Mouse (Mus musculus) neural tube, embryonic 13.5 days (tissue): Measurements from ENCODE around the gene Foxo1. TPM values are rescaled to one million over a fixed set of nuclear protein-coding genes. Genes with fewer than 3 reads are reported as not detected.

Source experiments
- ATAC-seq: fragments of 200-750 bp; cut with Nextera tagmentation; 2 replicates; pipeline ENCODE4 v1.8.0; 2017; ENCODE audit warnings: low read depth, mild to moderate bottlenecking, moderate TSS enrichment, moderate library complexity
- H3K27ac ChIP-seq: fragments of 300-500 bp; sonication (generic); replicated peaks from 2 replicates; pipeline ENCODE4 v1.5.1; 2015; ENCODE audit warnings: moderate library complexity, mild to moderate bottlenecking, inconsistent platforms
- H3K27me3 ChIP-seq: fragments of 300-500 bp; sonication (generic); 2 replicates; pipeline ENCODE4 v1.6.1; 2015; ENCODE audit warnings: mild to moderate bottlenecking, inconsistent platforms
- H3K36me3 ChIP-seq: fragments of 300-500 bp; sonication (generic); 2 replicates; pipeline ENCODE4 v1.6.1; 2015; ENCODE audit warnings: mild to moderate bottlenecking, inconsistent platforms
- H3K4me1 ChIP-seq: fragments of 300-500 bp; sonication (generic); replicated peaks from 2 replicates; pipeline ENCODE4 v1.6.1; 2015; ENCODE audit warnings: inconsistent platforms
- H3K4me2 ChIP-seq: fragments of 300-500 bp; sonication (generic); 2 replicates; pipeline ENCODE4 v1.6.1; 2015; ENCODE audit warnings: inconsistent platforms, mild to moderate bottlenecking, moderate library complexity
- H3K4me3 ChIP-seq: fragments of 300-500 bp; sonication (generic); 2 replicates; pipeline ENCODE4 v1.5.1; 2015; ENCODE audit warnings: mild to moderate bottlenecking, inconsistent platforms
- H3K9ac ChIP-seq: fragments of 300-500 bp; sonication (generic); 2 replicates; pipeline ENCODE4 v1.6.1; 2015; ENCODE audit warnings: moderate library complexity, mild to moderate bottlenecking, inconsistent platforms
- H3K9me3 ChIP-seq: fragments of 300-500 bp; sonication (generic); 2 replicates; pipeline ENCODE4 v1.6.1; 2016; ENCODE audit warnings: inconsistent platforms
- WGBS: fragments of 180-500 bp; shearing (Covaris S2); methylation state at CpG from one replicate; pipeline ENCODE4 v1.1.7; 2015; 5-methylcytosine and 5-hydroxymethylcytosine counted together
- polyA plus RNA-seq: library from polyadenylated mRNA; unstranded; fragments of >200 nt; fragmentation: Nextera tagmentation; extraction: Ambion mirVana; gene quantifications from 2 replicates; pipeline ENCODE4 v1.2.1, GENCODE M21; 2015

Foxo1 gene
- polyA plus RNA-seq, 1 experiment from 2014 or later, result 2.7 TPM

GRCm38 (mm10) chr3:52270511-52270910 lies 2.4 kb downstream of the Foxo1 start:
- H3K27me3 ChIP-seq, result peaks cover 60% of the 10 kb centered on the region
- ATAC-seq, result no peak
- no peaks in the 10 kb centered on the region for H3K9me3 ChIP-seq
- WGBS, result 32% methylated on average over 3 of the region's 3 CpGs
- no peak overlapping the region for H3K27ac ChIP-seq
- H3K4me1 ChIP-seq, result peaks cover 36% of the 10 kb centered on the region
- peak overlapping the region; percentile 69 for H3K9ac ChIP-seq
- H3K36me3 ChIP-seq, result no peaks in the 10 kb centered on the region
- H3K4me3 ChIP-seq, result peak overlapping the region; percentile 77
- H3K4me2 ChIP-seq, result peak overlapping the region; percentile 97

GRCm38 (mm10) chr3:52271376-52271775 lies 3.2 kb downstream of the Foxo1 start:
- H3K4me3 ChIP-seq, result no peak overlapping the region
- ATAC-seq, result no peak
- WGBS, result 86% methylated on average over 5 of the region's 5 CpGs
- H3K4me2 ChIP-seq, result peak overlapping the region; percentile 97; the same call in 1 of the 2 replicates
- H3K9ac ChIP-seq, result no peak overlapping the region
- H3K9me3 ChIP-seq, result no peaks in the 10 kb centered on the region
- peaks cover 51% of the 10 kb centered on the region for H3K27me3 ChIP-seq
- no peak overlapping the region for H3K27ac ChIP-seq
- H3K4me1 ChIP-seq, result peaks cover 36% of the 10 kb centered on the region
- no peaks in the 10 kb centered on the region for H3K36me3 ChIP-seq

- H3K9ac ChIP-seq, result no peak overlapping the region
- peaks cover 27% of the 10 kb centered on the region for H3K4me1 ChIP-seq
- H3K9me3 ChIP-seq, result no peaks in the 10 kb centered on the region
- WGBS, result 63% methylated on average over 8 of the region's 8 CpGs
- peaks cover 41% of the 10 kb centered on the region for H3K27me3 ChIP-seq
- H3K4me2 ChIP-seq, result no peak overlapping the region
- no peaks in the 10 kb centered on the region for H3K36me3 ChIP-seq
- no peak overlapping the region for H3K4me3 ChIP-seq
- ATAC-seq, result no peak
- H3K27ac ChIP-seq, result no peak overlapping the region
Measured at GRCm38 (mm10) chr3:52272376-52272865, 4.3 kb downstream of the Foxo1 start.

- no peak for ATAC-seq
- Histone ChIP-seq H3K4me1 (peaks cover 14% of the 10 kb centered on the region), H3K27ac (no peak overlapping the region), H3K36me3 (no peaks in the 10 kb centered on the region), H3K4me2 (no peak overlapping the region), H3K4me3 (no peak overlapping the region), H3K27me3 (peaks cover 26% of the 10 kb centered on the region), H3K9me3 (no peaks in the 10 kb centered on the region), H3K9ac (no peak overlapping the region)
Measured at GRCm38 (mm10) chr3:52274475-52274874, 6.3 kb downstream of the Foxo1 start.

GRCm38 (mm10) chr3:52275037-52275555 lies 7.0 kb downstream of the Foxo1 start:
- no peak for ATAC-seq
- 90% methylated on average over 9 of the region's 9 CpGs for WGBS
- Histone ChIP-seq H3K36me3 (no peaks in the 10 kb centered on the region), H3K27me3 (peaks cover 20% of the 10 kb centered on the region), H3K4me2 (no peak overlapping the region), H3K27ac (no peak overlapping the region), H3K9ac (no peak overlapping the region), H3K4me1 (peaks cover 7% of the 10 kb centered on the region), H3K9me3 (no peaks in the 10 kb centered on the region), H3K4me3 (no peak overlapping the region)

GRCm38 (mm10) chr3:52280681-52281080 lies 12.5 kb downstream of the Foxo1 start:
- no peak overlapping the region for H3K4me2 ChIP-seq
- H3K9ac ChIP-seq, result no peak overlapping the region
- no peaks in the 10 kb centered on the region for H3K4me1 ChIP-seq
- no peaks in the 10 kb centered on the region for H3K27me3 ChIP-seq
- 67% methylated on average over 1 of the region's 1 CpGs for WGBS
- H3K9me3 ChIP-seq, result no peaks in the 10 kb centered on the region
- no peak for ATAC-seq
- no peak overlapping the region for H3K27ac ChIP-seq
- H3K4me3 ChIP-seq, result no peak overlapping the region
- no peaks in the 10 kb centered on the region for H3K36me3 ChIP-seq

GRCm38 (mm10) chr3:52281882-52282281 lies 13.7 kb downstream of the Foxo1 start:
- no peak overlapping the region for H3K4me2 ChIP-seq
- H3K4me1 ChIP-seq, result no peaks in the 10 kb centered on the region
- WGBS, result 74% methylated on average over 3 of the region's 3 CpGs
- no peak overlapping the region for H3K9ac ChIP-seq
- H3K9me3 ChIP-seq, result no peaks in the 10 kb centered on the region
- H3K4me3 ChIP-seq, result no peak overlapping the region
- no peaks in the 10 kb centered on the region for H3K36me3 ChIP-seq
- H3K27ac ChIP-seq, result no peak overlapping the region
- no peaks in the 10 kb centered on the region for H3K27me3 ChIP-seq
- ATAC-seq, result no peak

- ATAC-seq, result no peak
- Histone ChIP-seq H3K9me3 (no peaks in the 10 kb centered on the region), H3K4me2 (no peak overlapping the region), H3K4me1 (no peaks in the 10 kb centered on the region), H3K9ac (no peak overlapping the region), H3K27me3 (no peaks in the 10 kb centered on the region), H3K36me3 (no peaks in the 10 kb centered on the region), H3K4me3 (no peak overlapping the region), H3K27ac (no peak overlapping the region)
- 57% methylated on average over 2 of the region's 2 CpGs for WGBS
Measured at GRCm38 (mm10) chr3:52282369-52282768, 14.2 kb downstream of the Foxo1 start.

- H3K9ac ChIP-seq, result no peak overlapping the region
- WGBS, result 92% methylated on average over 6 of the region's 6 CpGs
- H3K4me3 ChIP-seq, result no peak overlapping the region
Measured at GRCm38 (mm10) chr3:52283521-52283920, 15.4 kb downstream of the Foxo1 start.

GRCm38 (mm10) chr3:52290811-52291210 lies 22.7 kb downstream of the Foxo1 start:
- ATAC-seq, result no peak
- Histone ChIP-seq H3K4me1 (no peaks in the 10 kb centered on the region), H3K27ac (no peak overlapping the region), H3K9me3 (no peaks in the 10 kb centered on the region), H3K4me3 (no peak overlapping the region), H3K27me3 (0 out of 2 replicates have a peak, but pooled peaks cover 4% of the 10 kb centered on the region), H3K36me3 (no peaks in the 10 kb centered on the region), H3K4me2 (no peak overlapping the region), H3K9ac (no peak overlapping the region)
- 95% methylated on average over 2 of the region's 2 CpGs for WGBS

More at GRCm38 (mm10) chr3:52283521-52283920, 15.4 kb downstream of the Foxo1 start:
- Histone ChIP-seq H3K4me1 (no peaks in the 10 kb centered on the region), H3K9me3 (no peaks in the 10 kb centered on the region), H3K27me3 (no peaks in the 10 kb centered on the region), H3K36me3 (no peaks in the 10 kb centered on the region), H3K4me2 (no peak overlapping the region), H3K27ac (no peak overlapping the region)
- ATAC-seq, result no peak

GRCm38 (mm10) chr3:52292498-52292897 lies 24.4 kb downstream of the Foxo1 start:
- no peaks in the 10 kb centered on the region for H3K9me3 ChIP-seq
- no peak overlapping the region for H3K4me2 ChIP-seq
- 82% methylated on average over 7 of the region's 7 CpGs for WGBS
- no peak overlapping the region for H3K9ac ChIP-seq
- H3K27ac ChIP-seq, result no peak overlapping the region
- no peak for ATAC-seq
- H3K4me1 ChIP-seq, result no peaks in the 10 kb centered on the region
- H3K27me3 ChIP-seq, result 0 out of 2 replicates have a peak, but pooled peaks cover 4% of the 10 kb centered on the region
- H3K36me3 ChIP-seq, result no peaks in the 10 kb centered on the region
- H3K4me3 ChIP-seq, result no peak overlapping the region

GRCm38 (mm10) chr3:52293946-52294345 lies 25.8 kb downstream of the Foxo1 start:
- Histone ChIP-seq H3K27me3 (0 out of 2 replicates have a peak, but pooled peaks cover under 1% of the 10 kb centered on the region), H3K27ac (no peak overlapping the region), H3K4me1 (peaks cover 3% of the 10 kb centered on the region; the same call in 1 of the 2 replicates), H3K9me3 (no peaks in the 10 kb centered on the region), H3K36me3 (no peaks in the 10 kb centered on the region), H3K4me2 (no peak overlapping the region), H3K4me3 (no peak overlapping the region), H3K9ac (no peak overlapping the region)
- WGBS, result 66% methylated on average over 5 of the region's 5 CpGs
- no peak for ATAC-seq

GRCm38 (mm10) chr3:52295688-52296087 lies 27.6 kb downstream of the Foxo1 start:
- no peak overlapping the region for H3K9ac ChIP-seq
- peaks cover 11% of the 10 kb centered on the region; the same call in 1 of the 2 replicates for H3K4me1 ChIP-seq
- H3K9me3 ChIP-seq, result no peaks in the 10 kb centered on the region
- H3K4me3 ChIP-seq, result no peak overlapping the region
- H3K36me3 ChIP-seq, result no peaks in the 10 kb centered on the region
- WGBS, result 77% methylated on average over 1 of the region's 1 CpGs
- no peak overlapping the region for H3K27ac ChIP-seq
- ATAC-seq, result no peak
- H3K4me2 ChIP-seq, result no peak overlapping the region
- H3K27me3 ChIP-seq, result no peaks in the 10 kb centered on the region
